Mouse (Mus musculus) ES-E14 (cell line): ENCODE measurements around the gene Pigr.

Experiments
- CHD2 ChIP-seq: IDR thresholded peaks from 2 replicates; pipeline ENCODE4 v1.6.1; 2014; ENCODE audit warnings: mild to moderate bottlenecking, low read depth, low read length, inconsistent platforms
- HCFC1 ChIP-seq: IDR thresholded peaks from 2 replicates; pipeline ENCODE4 v1.6.1; 2012; ENCODE audit warnings: low read length, inconsistent platforms, borderline replicate concordance; ENCODE audit not compliant: insufficient read depth
- ZC3H11A ChIP-seq: IDR thresholded peaks from 2 replicates; pipeline ENCODE4 v1.6.1; 2012; ENCODE audit warnings: low read depth, mild to moderate bottlenecking, inconsistent platforms, low read length, borderline replicate concordance
- ZNF384 ChIP-seq: IDR thresholded peaks from 2 replicates; pipeline ENCODE4 v1.6.1; 2012; ENCODE audit warnings: low read depth, low read length, inconsistent platforms

DNA sequence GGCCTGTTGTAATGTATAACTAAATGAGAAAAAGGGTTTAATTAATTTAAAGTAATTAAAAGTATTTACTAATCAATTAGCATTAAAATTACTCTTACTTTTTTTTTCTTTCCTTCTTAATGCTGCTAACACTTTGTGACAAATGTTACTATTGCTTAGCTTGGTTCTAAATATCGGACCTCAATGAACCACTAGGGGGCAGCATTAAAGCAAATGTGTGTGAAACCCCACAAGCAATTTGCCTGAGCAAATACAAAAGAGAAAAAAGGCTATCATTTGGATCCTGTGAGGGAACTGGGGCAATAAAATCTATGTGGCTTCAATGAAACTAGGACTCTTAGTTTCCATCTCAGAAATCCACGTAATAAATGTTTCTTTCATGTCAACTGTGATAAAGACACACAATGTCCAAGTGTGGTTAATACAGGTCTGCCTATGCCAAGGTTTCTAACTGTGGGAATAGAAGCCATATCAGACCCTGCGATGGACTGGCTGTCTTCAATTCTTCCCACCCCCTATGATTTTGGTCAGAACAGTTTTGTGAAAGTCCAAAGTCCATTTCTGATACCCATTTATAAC lies 50.5 kb downstream of the Pigr start:
- TF ChIP-seq CHD2 (no peak), HCFC1 (no peak), ZC3H11A (no peak; the same call in 1 of the 2 replicates), ZNF384 (no peak)
